ENCODE assay signal across 11 mouse cellular contexts in genomic region chr2:161339327-161340001, GRCm38 (mm10).
DNase-seq lines count a peak whose midpoint lies in the region; ATAC-seq lines count a peak whose summit lies in the region.
"Had no signal": no experiment of that assay in that cellular context is flagged by ENCODE, and none has a peak within 500 bp of the region (broad histone marks: within the 10 kb centered on the region; RNA-seq: fewer than 3 reads in every experiment).

No protein-coding gene starts in this region.

- H3K4me2 ChIP-seq in hindbrain, embryonic 11.5 days (replicated peaks; ENCODE audit: low read depth, low read length) = no peak overlapping the region
- 0 out of 2 replicates have a peak overlapping the region, but pooled peaks have one; percentile 19 for H3K4me2 ChIP-seq in midbrain, embryonic 13.5 days (replicated peaks)
- H3K4me2 ChIP-seq: kidney, embryonic 15.5 days; liver, embryonic 11.5 days had no signal

- H3K4me1 ChIP-seq in hindbrain, embryonic 11.5 days (replicated peaks; ENCODE audit: control insufficient read depth, insufficient read depth, low read length) = peaks cover 11% of the 10 kb centered on the region
- H3K4me1 ChIP-seq in midbrain, embryonic 13.5 days (replicated peaks) = peaks cover 48% of the 10 kb centered on the region

- H3K27me3 ChIP-seq in hindbrain, embryonic 11.5 days (ENCODE audit: control insufficient read depth, insufficient read depth, low read length) = no peaks in the 10 kb centered on the region; the same call in 1 of the 2 replicates
- peaks cover 50% of the 10 kb centered on the region for H3K27me3 ChIP-seq in midbrain, embryonic 13.5 days

- H3K9ac ChIP-seq in hindbrain, embryonic 11.5 days (ENCODE audit: low read depth, low read length) = no peak overlapping the region
- H3K9ac ChIP-seq in midbrain, embryonic 13.5 days (replicated peaks) = 0 out of 2 replicates have a peak overlapping the region, but pooled peaks have one; percentile 20
- H3K9ac ChIP-seq: kidney, embryonic 15.5 days had no signal

- peak; percentile 73 for ATAC-seq in hindbrain, embryonic 11.5 days (ENCODE audit: low FRiP score)
- peak; percentile 69 for ATAC-seq in midbrain, embryonic 13.5 days
- ATAC-seq in monocyte, adult 5-6 weeks (replicated peaks; ENCODE audit: insufficient number of reproducible peaks, low FRiP score, low TSS enrichment, poor library complexity, severe bottlenecking) = no peak

- no peaks in the 10 kb centered on the region for H3K36me3 ChIP-seq in hindbrain, embryonic 11.5 days (ENCODE audit: control insufficient read depth, insufficient read depth, low read length)
- H3K36me3 ChIP-seq in midbrain, embryonic 13.5 days = no peaks in the 10 kb centered on the region
- H3K36me3 ChIP-seq: kidney, embryonic 15.5 days had no signal

- H3K27ac ChIP-seq in hindbrain, embryonic 11.5 days (ENCODE audit: low read depth, low read length) = peak overlapping the region; percentile 76
- H3K27ac ChIP-seq in midbrain, embryonic 13.5 days = peak overlapping the region; percentile 78
- H3K27ac ChIP-seq: kidney, embryonic 15.5 days had no signal

- DNase-seq in ES-CJ7 (ENCODE audit: low read depth, low spot score) = peak; percentile 74
- peak; percentile 7 for DNase-seq in embryo, embryonic 11.5 days (ENCODE audit: low read depth, low spot score)
- DNase-seq in hindbrain, embryonic 11.5 days (ENCODE audit: low spot score) = peak; percentile 68
- no peak for DNase-seq in kidney, postnatal 14 days
- DNase-seq in thymus, postnatal 14 days = no peak
- no peak for DNase-seq in adrenal gland, adult 8-10 months
- DNase-seq: adrenal gland, postnatal 25 days had no signal

- no peaks in the 10 kb centered on the region for H3K9me3 ChIP-seq in hindbrain, embryonic 11.5 days (ENCODE audit: control insufficient read depth, low read length)
- no peaks in the 10 kb centered on the region for H3K9me3 ChIP-seq in midbrain, embryonic 13.5 days
- H3K9me3 ChIP-seq: kidney, embryonic 15.5 days had no signal

- WGBS in hindbrain, embryonic 11.5 days = 8% methylated on average over 14 of the region's 14 CpGs
- 2% methylated on average over 14 of the region's 14 CpGs for WGBS in midbrain, embryonic 13.5 days

- no peak overlapping the region for H3K4me3 ChIP-seq in hindbrain, embryonic 11.5 days (ENCODE audit: low read depth, low read length)
- no peak overlapping the region for H3K4me3 ChIP-seq in midbrain, embryonic 13.5 days (replicated peaks)
- H3K4me3 ChIP-seq: kidney, embryonic 15.5 days had no signal

Comparison
In these comparisons a context has a peak if more than half of its experiments do, and no peak if none do; other contexts are left out.
1. DNase-seq: peak in ES-CJ7 (single experiment), embryo, embryonic 11.5 days (single experiment) and hindbrain, embryonic 11.5 days (single experiment); none in kidney, postnatal 14 days (single experiment), thymus, postnatal 14 days (single experiment) and adrenal gland, adult 8-10 months (single experiment).